In the genomic region with DNA sequence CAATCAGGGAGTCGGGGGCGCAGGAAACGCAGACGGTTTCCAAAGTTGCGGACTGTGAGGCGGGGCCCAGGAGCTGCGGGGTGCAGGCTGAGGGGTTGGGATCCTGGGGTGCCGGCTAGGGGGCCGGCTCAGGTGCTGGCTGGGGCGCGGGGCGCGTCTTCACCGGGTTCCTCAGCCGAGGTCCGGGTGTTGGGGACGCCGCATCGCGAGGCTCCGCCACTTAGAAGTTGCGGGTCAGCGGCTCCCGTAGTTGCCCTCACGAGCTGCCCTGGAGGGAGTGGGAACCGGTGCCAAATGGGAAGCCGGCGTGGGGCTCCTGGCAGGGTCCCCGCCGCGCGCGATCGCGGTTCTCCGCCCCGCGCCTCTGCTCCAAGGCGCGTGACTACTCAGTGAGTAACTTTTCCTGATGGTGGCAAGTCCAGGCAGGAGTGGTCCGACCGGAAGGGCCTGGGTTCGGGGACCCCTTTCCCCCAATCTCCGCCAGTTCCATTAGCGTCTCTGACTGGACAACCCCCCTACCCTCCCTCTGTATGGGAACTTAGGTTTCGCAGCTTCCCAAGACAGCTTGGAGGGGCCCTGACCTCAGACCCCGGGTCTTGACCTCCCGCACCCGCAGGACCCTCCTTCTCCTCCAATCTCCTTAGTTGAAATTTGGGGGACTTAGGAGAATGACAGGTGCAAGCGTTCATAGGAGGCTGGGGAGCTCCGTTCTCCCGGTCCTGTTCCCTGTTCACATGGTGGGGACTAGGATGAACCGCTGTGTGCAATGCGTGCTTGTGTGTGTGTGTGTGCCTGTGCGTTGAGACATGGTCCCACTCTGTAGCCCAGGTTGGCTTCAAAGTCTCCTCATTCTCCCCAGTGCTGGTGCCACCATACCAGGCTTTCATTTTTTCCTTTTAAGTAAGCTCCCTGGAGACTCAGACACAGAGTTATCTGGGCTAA, we compare ENCODE assay signal across 8 mouse cellular contexts. TPM values are rescaled to one million over a fixed set of nuclear protein-coding genes. Genes with fewer than 3 reads are reported as not detected.
DNase-seq lines count a peak whose midpoint lies in the region; ATAC-seq lines count a peak whose summit lies in the region.

No protein-coding gene starts in this region.

- H3K4me1 ChIP-seq in embryonic facial prominence, embryonic 10.5 days, result peaks cover 55% of the 10 kb centered on the region
- 0 out of 2 replicates have a peak, but pooled peaks cover 6% of the 10 kb centered on the region for H3K4me1 ChIP-seq in hindbrain, embryonic 14.5 days (replicated peaks; ENCODE audit: control insufficient read depth, insufficient read depth, low read length)
- peaks cover 9% of the 10 kb centered on the region for H3K4me1 ChIP-seq in liver, embryonic 16.5 days (ENCODE audit: control insufficient read depth, low read depth, low read length)

- ATAC-seq in cerebellum, adult (ENCODE audit: insufficient number of reproducible peaks, low FRiP score, low TSS enrichment), result no peak
- peak; percentile 44 for ATAC-seq in hindbrain, embryonic 14.5 days (ENCODE audit: low FRiP score)
- ATAC-seq in liver, embryonic 16.5 days (ENCODE audit: low read depth), result peak; percentile 19

- peak overlapping the region; percentile 93 for H3K4me3 ChIP-seq in embryonic facial prominence, embryonic 10.5 days
- H3K4me3 ChIP-seq in hindbrain, embryonic 14.5 days (replicated peaks; ENCODE audit: low read length), result peak overlapping the region; percentile 65
- peak overlapping the region; percentile 70 for H3K4me3 ChIP-seq in liver, embryonic 16.5 days (ENCODE audit: low read depth, low read length)

- H3K4me2 ChIP-seq in hindbrain, embryonic 14.5 days (replicated peaks), result peak overlapping the region; percentile 75
- H3K4me2 ChIP-seq in liver, embryonic 16.5 days (ENCODE audit: low read depth, low read length), result peak overlapping the region; percentile 91

- WGBS in embryonic facial prominence, embryonic 10.5 days, result under 1% methylated on average over 55 of the region's 55 CpGs
- under 1% methylated on average over 55 of the region's 55 CpGs for WGBS in hindbrain, embryonic 14.5 days
- WGBS in liver, embryonic 16.5 days (ENCODE audit: insufficient replicate concordance), result under 1% methylated on average over 53 of the region's 55 CpGs

- H3K27ac ChIP-seq in embryonic facial prominence, embryonic 10.5 days (replicated peaks), result peak overlapping the region; percentile 95
- peak overlapping the region; percentile 33; the same call in 1 of the 2 replicates for H3K27ac ChIP-seq in hindbrain, embryonic 14.5 days
- H3K27ac ChIP-seq in liver, embryonic 16.5 days (ENCODE audit: low read length), result no peak overlapping the region

- DNase-seq in cerebellum, postnatal 10 days, result peak; percentile 64 to 65
- peak; percentile 41 for DNase-seq in 416B (ENCODE audit: low read depth)
- peak; percentile 44 for DNase-seq in embryonic facial prominence, embryonic 10.5 days (ENCODE audit: low spot score)
- peak; percentile 39 for DNase-seq in hindbrain, embryonic 14.5 days (ENCODE audit: low spot score)
- peak; percentile 16 for DNase-seq in splenic B cell, adult 2 months (ENCODE audit: low read depth, low spot score)
- no peak for DNase-seq in layer of hippocampus, adult 9-11 months

- H3K9ac ChIP-seq in hindbrain, embryonic 14.5 days, result peak overlapping the region; percentile 78
- H3K9ac ChIP-seq in liver, embryonic 16.5 days (ENCODE audit: low read depth, low read length), result peak overlapping the region; percentile 71

- H3K9me3 ChIP-seq in embryonic facial prominence, embryonic 10.5 days, result peaks cover 6% of the 10 kb centered on the region; the same call in 1 of the 2 replicates
- H3K9me3 ChIP-seq in hindbrain, embryonic 14.5 days (ENCODE audit: control insufficient read depth, low read length), result no peaks in the 10 kb centered on the region
- no peaks in the 10 kb centered on the region for H3K9me3 ChIP-seq in liver, embryonic 16.5 days (replicated peaks; ENCODE audit: control insufficient read depth, low read length)

- H3K36me3 ChIP-seq in embryonic facial prominence, embryonic 10.5 days (replicated peaks), result peaks cover 42% of the 10 kb centered on the region
- H3K36me3 ChIP-seq in hindbrain, embryonic 14.5 days (replicated peaks; ENCODE audit: control insufficient read depth, insufficient read depth), result peaks cover 22% of the 10 kb centered on the region
- peaks cover 8% of the 10 kb centered on the region; the same call in 1 of the 2 replicates for H3K36me3 ChIP-seq in liver, embryonic 16.5 days (ENCODE audit: control insufficient read depth, insufficient read depth)
- H3K36me3 ChIP-seq in splenic B cell, adult 2 months (ENCODE audit: control insufficient read depth, insufficient read depth, low read length, poor library complexity, severe bottlenecking), result no peaks in the 10 kb centered on the region; the same call in 1 of the 2 replicates

- no peaks in the 10 kb centered on the region for H3K27me3 ChIP-seq in embryonic facial prominence, embryonic 10.5 days (replicated peaks; ENCODE audit: low read depth, poor library complexity, severe bottlenecking)
- H3K27me3 ChIP-seq in hindbrain, embryonic 14.5 days (ENCODE audit: control insufficient read depth, insufficient read depth, low read length), result no peaks in the 10 kb centered on the region
- H3K27me3 ChIP-seq in liver, embryonic 16.5 days (ENCODE audit: control insufficient read depth, insufficient read depth, low read depth, low read length), result peaks cover 11% of the 10 kb centered on the region
- no peaks in the 10 kb centered on the region for H3K27me3 ChIP-seq in splenic B cell, adult 2 months (ENCODE audit: control insufficient read depth, insufficient read depth, low read length, poor library complexity, severe bottlenecking)

RNA-seq across cellular contexts. Expression of a gene that starts 0.8 kb away (rescaled TPM):
- 121 and 130 TPM in 2 replicates for polyA plus RNA-seq in embryonic facial prominence, embryonic 10.5 days (2016; fragmentation: Nextera tagmentation; extraction: Ambion mirVana)
- polyA plus RNA-seq in hindbrain, embryonic 14.5 days (2014; fragmentation: Nextera tagmentation; extraction: Ambion mirVana), result 23.5 and 25.1 TPM in 2 replicates
- 3.7 and 4.7 TPM in 2 replicates for polyA plus RNA-seq in liver, embryonic 16.5 days (2015; fragmentation: Nextera tagmentation; extraction: Ambion mirVana)

RNA-seq across cellular contexts. Expression of a gene that starts 18.9 kb away (rescaled TPM):
- polyA plus RNA-seq in embryonic facial prominence, embryonic 10.5 days (2016; fragmentation: Nextera tagmentation; extraction: Ambion mirVana), result 51.0 and 58.1 TPM in 2 replicates
- 41.8 and 42.5 TPM in 2 replicates for polyA plus RNA-seq in hindbrain, embryonic 14.5 days (2014; fragmentation: Nextera tagmentation; extraction: Ambion mirVana)
- polyA plus RNA-seq in liver, embryonic 16.5 days (2015; fragmentation: Nextera tagmentation; extraction: Ambion mirVana), result 19.8 and 21.1 TPM in 2 replicates

RNA-seq across cellular contexts. Expression of a gene that starts 18.9 kb away (rescaled TPM):
- polyA plus RNA-seq in embryonic facial prominence, embryonic 10.5 days (2016; fragmentation: Nextera tagmentation; extraction: Ambion mirVana), result 293 and 297 TPM in 2 replicates
- polyA plus RNA-seq in hindbrain, embryonic 14.5 days (2014; fragmentation: Nextera tagmentation; extraction: Ambion mirVana), result 256 and 288 TPM in 2 replicates
- 195 and 209 TPM in 2 replicates for polyA plus RNA-seq in liver, embryonic 16.5 days (2015; fragmentation: Nextera tagmentation; extraction: Ambion mirVana)

RNA-seq across cellular contexts. Expression of a gene that starts 32.2 kb away (rescaled TPM):
- polyA plus RNA-seq in embryonic facial prominence, embryonic 10.5 days (2016; fragmentation: Nextera tagmentation; extraction: Ambion mirVana), result 2.3 and 4.1 TPM in 2 replicates
- polyA plus RNA-seq in hindbrain, embryonic 14.5 days (2014; fragmentation: Nextera tagmentation; extraction: Ambion mirVana), result 42.9 TPM in 2 replicates
- polyA plus RNA-seq in liver, embryonic 16.5 days (2015; fragmentation: Nextera tagmentation; extraction: Ambion mirVana), result 0.05 and 0.24 TPM in 2 replicates

RNA-seq across cellular contexts. Expression of a gene that starts 46.2 kb away (rescaled TPM):
- polyA plus RNA-seq in embryonic facial prominence, embryonic 10.5 days (2016; fragmentation: Nextera tagmentation; extraction: Ambion mirVana), result 5.6 and 5.7 TPM in 2 replicates
- 0.23 and 3.2 TPM in 2 replicates for polyA plus RNA-seq in hindbrain, embryonic 14.5 days (2014; fragmentation: Nextera tagmentation; extraction: Ambion mirVana)
- 0.18 and 0.34 TPM in 2 replicates for polyA plus RNA-seq in liver, embryonic 16.5 days (2015; fragmentation: Nextera tagmentation; extraction: Ambion mirVana)
